ENCODE assay signal across 9 mouse cellular contexts in genomic region chr12:101811181-101811580, GRCm38 (mm10). TPM values are rescaled to one million over a fixed set of nuclear protein-coding genes. Genes with fewer than 3 reads are reported as not detected.
A peak's percentile ranks its signal among the peaks of the same experiment; 100 is the strongest.
DNase-seq lines count a peak whose midpoint lies in the region; ATAC-seq lines count a peak whose summit lies in the region.
"Had no signal": no experiment of that assay in that cellular context is flagged by ENCODE, and none has a peak within 500 bp of the region (broad histone marks: within the 10 kb centered on the region; RNA-seq: fewer than 3 reads in every experiment).

No protein-coding gene starts in this region.

- no peaks in the 10 kb centered on the region for H3K9me3 ChIP-seq in hindbrain, embryonic 11.5 days (ENCODE audit: control insufficient read depth, low read length)
- H3K9me3 ChIP-seq in hindbrain, embryonic 14.5 days (ENCODE audit: control insufficient read depth, low read length) = no peaks in the 10 kb centered on the region
- H3K9me3 ChIP-seq in hindbrain, embryonic 13.5 days = no peaks in the 10 kb centered on the region

- no peaks in the 10 kb centered on the region for H3K4me1 ChIP-seq in hindbrain, embryonic 11.5 days (replicated peaks; ENCODE audit: control insufficient read depth, insufficient read depth, low read length)
- H3K4me1 ChIP-seq in hindbrain, embryonic 14.5 days (replicated peaks; ENCODE audit: control insufficient read depth, insufficient read depth, low read length) = no peaks in the 10 kb centered on the region
- no peaks in the 10 kb centered on the region for H3K4me1 ChIP-seq in hindbrain, embryonic 13.5 days (replicated peaks)

- WGBS in hindbrain, embryonic 11.5 days = 69% methylated on average over 6 of the region's 6 CpGs
- 70% methylated on average over 6 of the region's 6 CpGs for WGBS in hindbrain, embryonic 14.5 days
- WGBS in hindbrain, embryonic 13.5 days = 65% methylated on average over 6 of the region's 6 CpGs

- peak; percentile 23 for DNase-seq in hindbrain, embryonic 11.5 days (ENCODE audit: low spot score)
- no peak for DNase-seq in hindbrain, embryonic 14.5 days (ENCODE audit: low spot score)
- DNase-seq in 416B (ENCODE audit: low read depth) (peak; percentile 38), ES-CJ7 (ENCODE audit: low read depth, low spot score) (peak; percentile 55)
- DNase-seq in layer of hippocampus, postnatal 25 days (ENCODE audit: extremely low spot score in 1 of 2, low spot score in 1 of 2) = no peak
- no peak for DNase-seq in frontal cortex, postnatal 36 days (ENCODE audit: low spot score in 2 of 2)

- H3K4me2 ChIP-seq in hindbrain, embryonic 11.5 days (replicated peaks; ENCODE audit: low read depth, low read length) = no peak overlapping the region
- no peak overlapping the region for H3K4me2 ChIP-seq in hindbrain, embryonic 14.5 days (replicated peaks)
- no peak overlapping the region for H3K4me2 ChIP-seq in hindbrain, embryonic 13.5 days

- ATAC-seq in hindbrain, embryonic 11.5 days (ENCODE audit: low FRiP score) = no peak
- ATAC-seq in hindbrain, embryonic 14.5 days (ENCODE audit: low FRiP score) = no peak
- ATAC-seq in erythroblast, adult 5-6 weeks (replicated peaks; ENCODE audit: low FRiP score, poor library complexity, severe bottlenecking) = 0 out of 2 replicates have a peak, but pooled peaks have one; percentile 48
- no peak for ATAC-seq in hindbrain, embryonic 13.5 days (ENCODE audit: low FRiP score)

- H3K27me3 ChIP-seq in hindbrain, embryonic 11.5 days (ENCODE audit: control insufficient read depth, insufficient read depth, low read length) = no peaks in the 10 kb centered on the region
- no peaks in the 10 kb centered on the region for H3K27me3 ChIP-seq in hindbrain, embryonic 14.5 days (ENCODE audit: control insufficient read depth, insufficient read depth, low read length)
- H3K27me3 ChIP-seq in hindbrain, embryonic 13.5 days = no peaks in the 10 kb centered on the region

- no peaks in the 10 kb centered on the region for H3K36me3 ChIP-seq in hindbrain, embryonic 11.5 days (ENCODE audit: control insufficient read depth, insufficient read depth, low read length)
- H3K36me3 ChIP-seq in hindbrain, embryonic 14.5 days (replicated peaks; ENCODE audit: control insufficient read depth, insufficient read depth) = no peaks in the 10 kb centered on the region
- no peaks in the 10 kb centered on the region for H3K36me3 ChIP-seq in hindbrain, embryonic 13.5 days

- H3K9ac ChIP-seq in hindbrain, embryonic 11.5 days (ENCODE audit: low read depth, low read length) = no peak overlapping the region
- no peak overlapping the region for H3K9ac ChIP-seq in hindbrain, embryonic 14.5 days
- no peak overlapping the region for H3K9ac ChIP-seq in hindbrain, embryonic 13.5 days

- no peak overlapping the region for H3K27ac ChIP-seq in hindbrain, embryonic 11.5 days (ENCODE audit: low read depth, low read length)
- H3K27ac ChIP-seq in hindbrain, embryonic 14.5 days = no peak overlapping the region
- H3K27ac ChIP-seq in hindbrain, embryonic 13.5 days = no peak overlapping the region

- no peak overlapping the region for H3K4me3 ChIP-seq in hindbrain, embryonic 11.5 days (ENCODE audit: low read depth, low read length)
- H3K4me3 ChIP-seq in hindbrain, embryonic 14.5 days (replicated peaks; ENCODE audit: low read length) = no peak overlapping the region
- no peak overlapping the region for H3K4me3 ChIP-seq in hindbrain, embryonic 13.5 days

RNA-seq across cellular contexts. Expression of gene Fbln5, which starts 7.7 kb away (rescaled TPM):
- 11.9 and 15.7 TPM in 2 replicates for polyA plus RNA-seq in hindbrain, embryonic 11.5 days (2014; fragmentation: Nextera tagmentation; extraction: Ambion mirVana)
- polyA plus RNA-seq in hindbrain, embryonic 14.5 days (2014; fragmentation: Nextera tagmentation; extraction: Ambion mirVana) = 15.1 and 15.7 TPM in 2 replicates
- not detected in 2 replicates for total RNA-seq in erythroblast, adult 5-6 weeks (2015; ENCODE audit: low replicate concordance)
- 0.28 and 0.60 TPM in 2 replicates for total RNA-seq in erythroblast, adult 5-6 weeks (2017; ENCODE audit: low replicate concordance)
- 1 to 10 TPM; 5.4 to 5.5 TPM for total RNA-seq in layer of hippocampus, postnatal 25 days (2021)
- polyA plus RNA-seq in hindbrain, embryonic 13.5 days (2015; fragmentation: Nextera tagmentation; extraction: Ambion mirVana) = 5.6 and 7.6 TPM in 2 replicates
- total RNA-seq: hematopoietic stem cell, adult 5-6 weeks had no signal

Comparison
In these comparisons a context has a peak if more than half of its experiments do, and no peak if none do; other contexts are left out.
1. DNase-seq: peak in hindbrain, embryonic 11.5 days (single experiment), 416B (single experiment) and ES-CJ7 (single experiment); none in hindbrain, embryonic 14.5 days (single experiment), layer of hippocampus, postnatal 25 days (0 of 2) and frontal cortex, postnatal 36 days (0 of 2).